ENCODE assay signal across 19 mouse cellular contexts in genomic region chr6:35303355-35303900, GRCm38 (mm10). TPM values are rescaled to one million over a fixed set of nuclear protein-coding genes. Genes with fewer than 3 reads are reported as not detected.
A peak's percentile ranks its signal among the peaks of the same experiment; 100 is the strongest.
DNase-seq lines count a peak whose midpoint lies in the region; ATAC-seq and TF ChIP-seq lines count a peak whose summit lies in the region.
"Had no signal": no experiment of that assay in that cellular context is flagged by ENCODE, and none has a peak within 500 bp of the region (broad histone marks: within the 10 kb centered on the region; RNA-seq: fewer than 3 reads in every experiment).

No protein-coding gene starts in this region.

- no peak overlapping the region for H3K4me3 ChIP-seq in kidney, postnatal 0 days (replicated peaks; ENCODE audit: low read depth, low read length)
- no peak overlapping the region for H3K4me3 ChIP-seq in liver, embryonic 12.5 days
- H3K4me3 ChIP-seq: forebrain, embryonic 12.5 days; heart, adult 2 months; limb, embryonic 13.5 days; neural tube, embryonic 13.5 days had no signal

- H3K4me1 ChIP-seq in kidney, postnatal 0 days (replicated peaks; ENCODE audit: insufficient read depth, low read length): no peaks in the 10 kb centered on the region
- no peaks in the 10 kb centered on the region for H3K4me1 ChIP-seq in liver, embryonic 12.5 days

- no peak overlapping the region for H3K4me2 ChIP-seq in kidney, postnatal 0 days (ENCODE audit: low read length)
- no peak overlapping the region for H3K4me2 ChIP-seq in liver, embryonic 12.5 days
- H3K4me2 ChIP-seq: forebrain, embryonic 12.5 days; limb, embryonic 13.5 days; neural tube, embryonic 13.5 days had no signal

- no peak overlapping the region for H3K9ac ChIP-seq in kidney, postnatal 0 days (ENCODE audit: low read depth, low read length)
- no peak overlapping the region for H3K9ac ChIP-seq in liver, embryonic 12.5 days
- H3K9ac ChIP-seq: forebrain, embryonic 12.5 days; limb, embryonic 13.5 days; neural tube, embryonic 13.5 days had no signal

- TF ChIP-seq CTCF in kidney, postnatal 0 days (IDR thresholded peaks at IDR 0.05; ENCODE audit: low read depth): no peak

- no peaks in the 10 kb centered on the region for H3K9me3 ChIP-seq in kidney, postnatal 0 days (replicated peaks; ENCODE audit: low read length)
- no peaks in the 10 kb centered on the region for H3K9me3 ChIP-seq in liver, embryonic 12.5 days (replicated peaks)
- H3K9me3 ChIP-seq: forebrain, embryonic 12.5 days; limb, embryonic 13.5 days; neural tube, embryonic 13.5 days had no signal

- H3K27ac ChIP-seq in kidney, postnatal 0 days: no peak overlapping the region
- no peak overlapping the region for H3K27ac ChIP-seq in liver, embryonic 12.5 days
- H3K27ac ChIP-seq: forebrain, embryonic 12.5 days; heart, adult 2 months; limb, embryonic 13.5 days; macrophage; neural tube, embryonic 13.5 days had no signal

- ATAC-seq in kidney, postnatal 0 days (replicated peaks; ENCODE audit: low FRiP score, low read depth): peak; percentile 94
- ATAC-seq in liver, embryonic 12.5 days: peak; percentile 71
- ATAC-seq: hindbrain, embryonic 16.5 days; midbrain, embryonic 16.5 days had no signal

- 63% methylated on average over 11 of the region's 11 CpGs for WGBS in kidney, postnatal 0 days
- WGBS in liver, embryonic 12.5 days (ENCODE audit: insufficient replicate concordance): 55% methylated on average over 11 of the region's 11 CpGs

- peak; percentile 33 for DNase-seq in ovary, postnatal 36 days (ENCODE audit: low spot score)
- no peak for DNase-seq in ovary, postnatal 14 days (ENCODE audit: low spot score)
- DNase-seq in kidney, postnatal 0 days (ENCODE audit: low spot score): peak; percentile 27
- DNase-seq in yolk sac, embryonic 10.5 days (ENCODE audit: low spot score): peak; percentile 90
- no peak for DNase-seq in left cerebral cortex, adult 8-10 months (ENCODE audit: low spot score in 2 of 2)
- DNase-seq in natural killer cell, adult 2 months (ENCODE audit: low spot score in 2 of 2): no peak
- DNase-seq in lung, adult 18-20 months: no peak
- DNase-seq: cerebellum, adult 11 months; heart, adult 2 months; retina, postnatal 1 day; thymus, adult 18-20 months had no signal

- H3K36me3 ChIP-seq in kidney, postnatal 0 days (ENCODE audit: insufficient read depth, low read length): no peaks in the 10 kb centered on the region
- H3K36me3 ChIP-seq in liver, embryonic 12.5 days: no peaks in the 10 kb centered on the region
- H3K36me3 ChIP-seq: forebrain, embryonic 12.5 days; limb, embryonic 13.5 days; neural tube, embryonic 13.5 days had no signal

- no peaks in the 10 kb centered on the region for H3K27me3 ChIP-seq in kidney, postnatal 0 days (ENCODE audit: insufficient read depth, low read length)
- H3K27me3 ChIP-seq in liver, embryonic 12.5 days (replicated peaks): peaks cover 15% of the 10 kb centered on the region
- H3K27me3 ChIP-seq: forebrain, embryonic 12.5 days; limb, embryonic 13.5 days; neural tube, embryonic 13.5 days had no signal

RNA-seq across cellular contexts. Expression of gene Slc13a4, which starts 4.5 kb away (rescaled TPM):
- 0.19 and 0.30 TPM in 2 replicates for polyA plus RNA-seq in kidney, postnatal 0 days (2015; fragmentation: Nextera tagmentation; extraction: Ambion mirVana)
- 0.23 and 0.25 TPM in 2 replicates for polyA plus RNA-seq in liver, embryonic 12.5 days (2016; fragmentation: Nextera tagmentation; extraction: Ambion mirVana)
- total RNA-seq in left cerebral cortex, adult 8-10 months (2022): 10 to 100 TPM; 14.7 to 18.2 (median 17.8) TPM
- total RNA-seq: heart, adult 2 months; MEL had no signal
- polyA plus RNA-seq: macrophage had no signal

RNA-seq across cellular contexts. Expression of gene Fam180a, which starts 22.5 kb away (rescaled TPM):
- polyA plus RNA-seq in kidney, postnatal 0 days (2015; fragmentation: Nextera tagmentation; extraction: Ambion mirVana): 0.11 and 0.18 TPM in 2 replicates
- 0.08 TPM in 1 of 2 replicates, not detected in the other for polyA plus RNA-seq in liver, embryonic 12.5 days (2016; fragmentation: Nextera tagmentation; extraction: Ambion mirVana)
- total RNA-seq in left cerebral cortex, adult 8-10 months (2022): 1 to 10 TPM; 2.4 to 3.9 (median 3.0) TPM
- total RNA-seq: MEL had no signal
- polyA plus RNA-seq: forebrain, embryonic 12.5 days; macrophage had no signal

Comparison
In these comparisons a context has a peak if more than half of its experiments do, and no peak if none do; other contexts are left out.
1. DNase-seq: peak in ovary, postnatal 36 days (single experiment), kidney, postnatal 0 days (single experiment) and yolk sac, embryonic 10.5 days (single experiment); none in ovary, postnatal 14 days (single experiment), left cerebral cortex, adult 8-10 months (0 of 2), natural killer cell, adult 2 months (0 of 2) and lung, adult 18-20 months (0 of 2).